Mouse (Mus musculus) midbrain, embryonic 13.5 days (tissue): ENCODE data around the gene Slit1. TPM values are rescaled to one million over a fixed set of nuclear protein-coding genes. Genes with fewer than 3 reads are reported as not detected.
A peak's percentile ranks its signal among the peaks of the same experiment; 100 is the strongest.

Experiments
- ATAC-seq: fragments of 200-750 bp; cut with Nextera tagmentation; 2 replicates; pipeline ENCODE4 v1.8.0; 2017; ENCODE audit warnings: mild to moderate bottlenecking, moderate TSS enrichment, moderate library complexity
- H3K27ac ChIP-seq: fragments of 300-500 bp; sonication (generic); 2 replicates; pipeline ENCODE4 v1.5.1; 2015; ENCODE audit warnings: inconsistent platforms, mild to moderate bottlenecking, moderate library complexity
- H3K27me3 ChIP-seq: fragments of 300-500 bp; sonication (generic); 2 replicates; pipeline ENCODE4 v1.6.1; 2015; ENCODE audit warnings: mild to moderate bottlenecking, inconsistent platforms
- H3K36me3 ChIP-seq: fragments of 300-500 bp; sonication (generic); 2 replicates; pipeline ENCODE4 v1.6.1; 2015; ENCODE audit warnings: mild to moderate bottlenecking, inconsistent platforms
- H3K4me1 ChIP-seq: fragments of 300-500 bp; sonication (generic); replicated peaks from 2 replicates; pipeline ENCODE4 v1.6.1; 2015; ENCODE audit warnings: inconsistent platforms
- H3K4me2 ChIP-seq: fragments of 300-500 bp; sonication (generic); replicated peaks from 2 replicates; pipeline ENCODE4 v1.6.1; 2015; ENCODE audit warnings: moderate library complexity, mild to moderate bottlenecking, inconsistent platforms
- H3K4me3 ChIP-seq: fragments of 300-500 bp; sonication (generic); replicated peaks from 2 replicates; pipeline ENCODE4 v1.5.1; 2015; ENCODE audit warnings: mild to moderate bottlenecking, inconsistent platforms
- H3K9ac ChIP-seq: fragments of 300-500 bp; sonication (generic); replicated peaks from 2 replicates; pipeline ENCODE4 v1.6.1; 2015; ENCODE audit warnings: mild to moderate bottlenecking, inconsistent platforms
- H3K9me3 ChIP-seq: fragments of 300-500 bp; sonication (generic); 2 replicates; pipeline ENCODE4 v1.6.1; 2016; ENCODE audit warnings: mild to moderate bottlenecking, inconsistent platforms
- WGBS: fragments of 180-500 bp; shearing (Covaris S2); methylation state at CpG from one replicate; pipeline ENCODE4 v1.1.7; 2015; 5-methylcytosine and 5-hydroxymethylcytosine counted together
- polyA plus RNA-seq: library from polyadenylated mRNA; unstranded; fragments of >200 nt; fragmentation: Nextera tagmentation; extraction: Ambion mirVana; gene quantifications from 2 replicates; pipeline ENCODE4 v1.2.1, GENCODE M21; 2015

The Slit1 gene
- polyA plus RNA-seq, 1 experiment from 2014 or later = 23.8 TPM

DNA sequence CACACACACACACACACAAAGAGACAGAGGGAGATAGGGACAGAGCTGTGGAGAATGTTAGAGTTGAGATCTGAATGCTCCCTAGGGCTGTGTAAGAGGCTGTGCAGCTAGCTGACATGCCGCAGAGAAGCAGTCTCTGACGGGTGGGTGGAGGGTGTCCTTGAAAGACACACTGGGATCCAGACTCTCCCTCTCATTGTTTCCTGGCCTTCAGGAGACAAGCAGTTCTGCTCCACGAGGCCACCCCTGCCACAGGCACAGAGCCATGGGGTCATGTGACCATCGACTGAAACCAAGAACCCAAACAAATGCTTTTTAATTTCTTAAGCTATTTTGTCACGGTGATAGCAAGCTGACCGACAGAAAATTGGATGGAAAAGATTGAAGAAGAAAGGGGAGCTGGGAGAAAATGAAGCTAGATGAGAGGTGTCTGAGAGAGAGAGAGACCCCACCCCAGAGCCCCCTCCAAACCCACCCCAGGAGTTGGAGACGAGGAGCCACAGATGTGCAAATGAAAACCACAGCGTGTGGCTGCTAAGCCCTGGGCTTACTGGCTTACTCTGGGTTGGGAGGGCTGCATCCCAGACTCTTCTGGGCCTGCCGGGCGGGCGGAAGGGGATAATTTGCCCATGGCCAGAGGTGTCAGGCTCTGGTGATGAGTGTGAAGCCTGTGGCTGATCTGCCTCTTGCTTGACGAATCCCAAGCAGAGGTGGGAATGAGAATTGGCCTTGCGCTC, 79.8 kb downstream of the Slit1 start:
- Histone ChIP-seq H3K27ac (peak overlapping the region; percentile 80), H3K9me3 (no peaks in the 10 kb centered on the region), H3K4me1 (peaks cover 85% of the 10 kb centered on the region), H3K9ac (no peak overlapping the region), H3K4me3 (no peak overlapping the region), H3K36me3 (no peaks in the 10 kb centered on the region), H3K4me2 (peak overlapping the region; percentile 9; the same call in 1 of the 2 replicates), H3K27me3 (peaks cover 46% of the 10 kb centered on the region)
- ATAC-seq = peak; percentile 77
- 7% methylated on average over 13 of the region's 13 CpGs for WGBS

DNA sequence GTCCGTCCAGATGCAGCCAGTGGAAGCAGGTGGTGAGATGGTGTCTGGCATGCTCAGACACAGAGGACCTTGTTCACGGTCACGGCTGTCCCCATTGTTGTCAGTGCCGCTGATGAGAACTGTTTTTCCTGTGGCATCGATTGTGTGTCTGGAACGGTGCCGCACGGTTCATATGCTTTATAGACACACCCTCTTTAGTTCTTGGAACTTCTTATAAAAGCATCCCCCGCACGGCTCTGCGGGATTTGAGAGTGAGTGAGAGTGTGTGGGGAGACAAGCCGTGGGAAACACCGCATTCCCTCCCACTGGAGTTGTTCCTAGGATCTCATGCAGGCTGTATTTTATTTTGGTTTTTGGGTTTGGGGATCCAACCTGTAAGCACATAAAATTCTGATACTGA, 82.0 kb downstream of the Slit1 start:
- 44% methylated on average over 13 of the region's 13 CpGs for WGBS

DNA sequence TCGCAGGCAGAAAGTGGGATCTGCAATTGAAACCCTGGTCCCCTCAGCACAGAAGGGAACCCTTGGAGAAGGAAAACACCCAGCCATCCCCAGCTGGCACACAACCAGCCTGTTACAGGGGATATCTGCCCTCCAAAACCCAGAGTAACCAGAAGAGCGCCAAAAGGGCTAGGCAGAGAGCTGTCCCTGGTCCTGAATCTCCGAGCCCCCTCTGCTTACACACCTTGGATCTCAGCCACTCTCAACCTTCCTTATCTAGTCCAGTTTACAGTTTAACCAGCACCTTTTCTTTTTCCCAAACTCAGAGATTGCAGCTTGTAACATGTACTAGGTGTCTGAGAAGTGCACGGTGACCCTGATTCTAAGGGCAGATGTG, 82.5 kb downstream of the Slit1 start:
- no peaks in the 10 kb centered on the region for H3K36me3 ChIP-seq
- H3K4me2 ChIP-seq = no peak overlapping the region
- 0 out of 2 replicates have a peak overlapping the region, but pooled peaks have one; percentile 5 for H3K27ac ChIP-seq
- peaks cover 89% of the 10 kb centered on the region for H3K4me1 ChIP-seq
- 30% methylated on average over 4 of the region's 4 CpGs for WGBS
- H3K9ac ChIP-seq = no peak overlapping the region
- H3K27me3 ChIP-seq = peaks cover 55% of the 10 kb centered on the region
- no peak overlapping the region for H3K4me3 ChIP-seq
- no peaks in the 10 kb centered on the region for H3K9me3 ChIP-seq
- no peak for ATAC-seq

More for the DNA sequence above, 82.0 kb downstream of the Slit1 start:
- Histone ChIP-seq H3K4me1 (peaks cover 89% of the 10 kb centered on the region), H3K27me3 (peaks cover 57% of the 10 kb centered on the region), H3K27ac (0 out of 2 replicates have a peak overlapping the region, but pooled peaks have one; percentile 5), H3K9me3 (no peaks in the 10 kb centered on the region), H3K36me3 (no peaks in the 10 kb centered on the region), H3K9ac (no peak overlapping the region), H3K4me3 (no peak overlapping the region), H3K4me2 (no peak overlapping the region)
- no peak for ATAC-seq

DNA sequence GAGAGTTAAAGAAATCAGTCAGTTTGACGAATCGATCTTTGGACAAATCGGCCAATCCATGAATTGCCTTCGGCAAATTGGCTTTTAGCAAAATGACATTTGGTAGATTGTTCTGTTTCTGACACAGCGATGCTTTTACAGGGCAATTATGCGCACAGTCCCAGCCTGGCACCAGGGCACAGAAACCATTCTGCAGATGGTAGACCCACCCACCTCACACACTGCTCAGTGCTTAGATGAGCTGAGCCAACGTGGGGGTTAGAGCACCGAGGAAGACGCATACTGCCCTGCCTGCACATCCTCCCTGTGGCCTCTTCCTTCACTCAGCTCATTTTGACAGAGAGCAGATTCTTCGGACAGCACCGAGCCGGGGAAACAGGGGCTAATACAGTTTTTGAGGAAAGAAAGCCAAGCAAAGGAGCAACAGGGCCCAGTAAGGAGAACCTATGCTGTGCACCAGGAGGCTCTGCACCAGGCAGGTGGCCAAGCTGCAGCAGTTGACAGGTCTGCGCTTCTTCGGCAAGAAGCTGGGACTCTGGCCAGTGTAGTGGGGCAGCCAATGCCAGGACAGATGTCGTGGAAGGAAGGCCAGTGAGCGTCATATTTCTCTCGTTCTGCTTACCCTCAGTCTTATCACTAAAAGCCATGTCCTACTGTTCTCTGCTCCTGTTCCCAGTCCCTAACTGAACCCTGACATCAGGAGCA, 83.0 kb downstream of the Slit1 start:
- no peaks in the 10 kb centered on the region for H3K9me3 ChIP-seq
- H3K4me2 ChIP-seq = no peak overlapping the region
- H3K36me3 ChIP-seq = no peaks in the 10 kb centered on the region
- H3K4me1 ChIP-seq = peaks cover 89% of the 10 kb centered on the region
- no peak overlapping the region for H3K27ac ChIP-seq
- no peak for ATAC-seq
- peaks cover 52% of the 10 kb centered on the region for H3K27me3 ChIP-seq
- no peak overlapping the region for H3K4me3 ChIP-seq
- 72% methylated on average over 17 of the region's 17 CpGs for WGBS
- no peak overlapping the region for H3K9ac ChIP-seq

- Histone ChIP-seq H3K4me3 (no peak overlapping the region), H3K9me3 (no peaks in the 10 kb centered on the region), H3K9ac (no peak overlapping the region), H3K4me2 (peak overlapping the region; percentile 17), H3K27me3 (peaks cover 40% of the 10 kb centered on the region), H3K27ac (no peak overlapping the region), H3K36me3 (no peaks in the 10 kb centered on the region), H3K4me1 (peaks cover 84% of the 10 kb centered on the region)
- 10% methylated on average over 9 of the region's 9 CpGs for WGBS
- ATAC-seq = 0 out of 2 replicates have a peak, but pooled peaks have one; percentile 10
These were observed 86.0 kb downstream of the Slit1 start for GRCm38 (mm10) chr19:41657446-41657845.

GRCm38 (mm10) chr19:41656671-41657070, 86.8 kb downstream of the Slit1 start:
- no peak overlapping the region for H3K4me3 ChIP-seq
- no peaks in the 10 kb centered on the region for H3K36me3 ChIP-seq
- peaks cover 85% of the 10 kb centered on the region for H3K4me1 ChIP-seq
- no peak for ATAC-seq
- no peak overlapping the region for H3K27ac ChIP-seq
- H3K9me3 ChIP-seq = no peaks in the 10 kb centered on the region
- H3K4me2 ChIP-seq = no peak overlapping the region
- 75% methylated on average over 14 of the region's 14 CpGs for WGBS
- H3K9ac ChIP-seq = 0 out of 2 replicates have a peak overlapping the region, but pooled peaks have one; percentile 19
- H3K27me3 ChIP-seq = peaks cover 40% of the 10 kb centered on the region

GRCm38 (mm10) chr19:41655970-41656369, 87.5 kb downstream of the Slit1 start:
- Histone ChIP-seq H3K4me2 (peak overlapping the region; percentile 25), H3K27me3 (peaks cover 40% of the 10 kb centered on the region), H3K4me1 (peaks cover 85% of the 10 kb centered on the region), H3K36me3 (no peaks in the 10 kb centered on the region), H3K27ac (peak overlapping the region; percentile 76), H3K9me3 (no peaks in the 10 kb centered on the region), H3K4me3 (no peak overlapping the region), H3K9ac (no peak overlapping the region)
- WGBS = 2% methylated on average over 9 of the region's 9 CpGs
- peak; percentile 28; the same call in 1 of the 2 replicates for ATAC-seq

- Histone ChIP-seq H3K27ac (peak overlapping the region; percentile 76), H3K9ac (peak overlapping the region; percentile 36; the same call in 1 of the 2 replicates), H3K27me3 (peaks cover 37% of the 10 kb centered on the region), H3K4me2 (peak overlapping the region; percentile 25; the same call in 1 of the 2 replicates), H3K9me3 (no peaks in the 10 kb centered on the region), H3K36me3 (no peaks in the 10 kb centered on the region), H3K4me1 (peaks cover 83% of the 10 kb centered on the region), H3K4me3 (no peak overlapping the region)
- WGBS = 11% methylated on average over 6 of the region's 6 CpGs
- ATAC-seq = peak; percentile 38
These were observed 88.2 kb downstream of the Slit1 start for GRCm38 (mm10) chr19:41655089-41655783.

DNA sequence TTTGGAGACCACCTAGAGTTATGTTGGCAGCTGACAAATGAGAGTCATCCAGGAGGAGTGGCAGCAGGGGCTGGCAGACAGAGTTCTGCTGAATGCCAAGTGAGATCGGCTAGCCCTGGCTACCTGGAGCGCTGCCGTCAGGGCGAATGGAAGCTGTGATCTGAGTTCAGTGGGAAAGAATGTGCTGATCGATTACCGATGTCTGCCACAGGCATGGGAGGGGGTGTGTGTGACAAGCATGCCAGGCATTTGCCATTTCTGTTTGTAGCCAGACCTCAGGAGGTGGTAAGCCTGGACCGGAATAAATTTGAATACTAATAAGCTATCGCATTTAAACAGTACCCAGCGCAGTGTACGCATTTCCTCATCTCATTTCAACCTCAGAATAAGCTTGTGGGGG, 91.5 kb downstream of the Slit1 start:
- peaks cover 80% of the 10 kb centered on the region for H3K4me1 ChIP-seq
- no peak overlapping the region for H3K4me3 ChIP-seq
- peak overlapping the region; percentile 60; the same call in 1 of the 2 replicates for H3K27ac ChIP-seq
- 15% methylated on average over 10 of the region's 10 CpGs for WGBS
- H3K9me3 ChIP-seq = no peaks in the 10 kb centered on the region
- peak; percentile 41 for ATAC-seq
- H3K27me3 ChIP-seq = peaks cover 35% of the 10 kb centered on the region
- H3K36me3 ChIP-seq = 0 out of 2 replicates have a peak, but pooled peaks cover 3% of the 10 kb centered on the region
- H3K4me2 ChIP-seq = no peak overlapping the region
- H3K9ac ChIP-seq = no peak overlapping the region

- Histone ChIP-seq H3K9me3 (no peaks in the 10 kb centered on the region), H3K36me3 (peaks cover 8% of the 10 kb centered on the region; the same call in 1 of the 2 replicates), H3K4me1 (peaks cover 56% of the 10 kb centered on the region), H3K27me3 (peaks cover 30% of the 10 kb centered on the region), H3K4me3 (no peak overlapping the region), H3K27ac (no peak overlapping the region), H3K4me2 (no peak overlapping the region), H3K9ac (0 out of 2 replicates have a peak overlapping the region, but pooled peaks have one; percentile 3)
- WGBS = 28% methylated on average over 10 of the region's 10 CpGs
- ATAC-seq = no peak
These were observed 94.1 kb downstream of the Slit1 start for GRCm38 (mm10) chr19:41649394-41649793.

GRCm38 (mm10) chr19:41646947-41647631, 96.4 kb downstream of the Slit1 start:
- Histone ChIP-seq H3K36me3 (peaks cover 11% of the 10 kb centered on the region; the same call in 1 of the 2 replicates), H3K9me3 (no peaks in the 10 kb centered on the region), H3K4me2 (no peak overlapping the region), H3K27me3 (peaks cover 30% of the 10 kb centered on the region; the same call in 1 of the 2 replicates), H3K27ac (no peak overlapping the region), H3K9ac (no peak overlapping the region), H3K4me3 (no peak overlapping the region), H3K4me1 (peaks cover 45% of the 10 kb centered on the region)
- WGBS = 43% methylated on average over 16 of the region's 16 CpGs
- ATAC-seq = peak; percentile 41; the same call in 1 of the 2 replicates
